Mouse (Mus musculus): ENCODE measurements at regions not wholly inside any gene's neighbourhood (a gene's known extent, or its start where the extent isn't known, plus 50 kb on each side); places are given as distances from the start of the nearest gene placed in this dataset.
A peak's percentile ranks its signal among the peaks of the same experiment; 100 is the strongest.

DNA sequence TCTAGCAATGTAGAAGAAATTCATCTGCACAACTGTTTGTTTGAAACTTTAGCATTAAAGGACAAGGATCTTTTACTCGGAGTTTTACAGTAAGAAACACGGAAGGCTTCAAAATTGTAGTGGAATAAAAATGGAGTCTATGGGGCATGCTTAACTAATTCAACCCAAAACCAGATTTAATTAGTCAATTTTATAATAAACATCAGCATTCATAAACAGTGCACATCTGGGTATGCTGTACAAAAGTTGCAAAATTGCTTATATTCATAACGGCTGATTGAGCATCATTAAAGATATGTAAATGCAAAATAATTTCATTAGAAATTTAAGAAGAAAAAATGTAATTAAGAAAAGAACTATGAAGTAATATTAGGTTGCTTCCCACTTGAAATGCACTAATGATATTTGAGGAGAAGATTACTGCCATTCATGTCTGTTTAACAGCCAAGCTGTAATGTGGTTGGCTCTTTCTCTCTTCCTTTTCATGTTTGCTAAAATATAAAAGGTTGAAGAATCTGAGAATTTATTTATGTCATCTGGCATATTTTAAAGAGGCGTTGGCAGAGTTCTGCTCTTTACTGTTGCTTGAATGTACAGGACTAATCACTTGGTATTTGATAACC, 1037.3 kb downstream of the Fam181b start:
- no peak for DNase-seq (ENCODE audit: inconsistent ontology term)

- DNase-seq (ENCODE audit: inconsistent ontology term), result peak; percentile 34
Observed at GRCm38 (mm10) chr7:94123781-94124180, 1044.1 kb downstream of the Fam181b start.

- DNase-seq (ENCODE audit: inconsistent ontology term), result peak; percentile 86
Observed at GRCm38 (mm10) chr7:94154221-94154620, 1074.6 kb downstream of the Fam181b start.

DNA sequence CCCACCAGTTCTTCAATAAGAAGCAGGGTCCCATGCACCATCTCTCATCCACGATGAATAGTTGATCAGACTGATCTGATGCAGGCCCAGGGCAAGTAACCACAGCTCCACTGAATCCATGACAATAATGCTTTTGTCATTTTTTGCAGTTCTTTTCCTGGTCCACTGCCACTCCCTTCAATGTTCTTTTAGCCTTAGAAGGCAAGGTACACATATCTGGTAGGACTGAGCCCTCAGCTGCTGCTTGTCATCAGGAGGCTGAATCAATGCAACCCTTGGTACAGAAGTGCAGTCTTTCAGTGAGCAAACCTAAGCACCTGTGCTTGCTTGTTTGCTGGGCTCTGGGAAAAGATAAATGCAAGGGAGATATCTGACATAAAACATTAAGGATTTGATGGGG, 1075.8 kb downstream of the Fam181b start:
- DNase-seq (ENCODE audit: inconsistent ontology term), result no peak

DNA sequence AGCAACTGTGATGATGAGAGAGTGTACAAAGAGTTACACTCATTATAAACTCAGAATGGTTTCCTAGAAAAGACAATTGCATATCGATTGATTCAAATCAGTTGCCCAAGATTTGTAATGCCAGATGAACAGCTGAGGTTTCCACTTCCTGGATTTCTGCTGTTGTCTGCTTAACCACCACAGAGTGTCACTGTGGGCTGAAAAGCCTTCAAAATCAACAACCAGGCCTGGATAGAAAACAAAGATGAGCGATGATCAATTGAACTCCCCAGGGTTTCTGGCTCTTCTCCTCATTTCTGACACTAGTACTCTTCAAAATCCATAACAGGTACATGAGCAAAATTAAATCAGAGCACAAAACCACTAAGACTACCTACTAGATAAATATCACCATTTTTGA, 1100.4 kb downstream of the Fam181b start:
- DNase-seq (ENCODE audit: inconsistent ontology term), result peak; percentile 16

GRCm38 (mm10) chr7:94212341-94212740, 1132.7 kb downstream of the Fam181b start:
- no peak for DNase-seq (ENCODE audit: inconsistent ontology term)

GRCm38 (mm10) chr7:94227482-94227881, 1147.8 kb downstream of the Fam181b start:
- DNase-seq (ENCODE audit: inconsistent ontology term), result no peak

DNA sequence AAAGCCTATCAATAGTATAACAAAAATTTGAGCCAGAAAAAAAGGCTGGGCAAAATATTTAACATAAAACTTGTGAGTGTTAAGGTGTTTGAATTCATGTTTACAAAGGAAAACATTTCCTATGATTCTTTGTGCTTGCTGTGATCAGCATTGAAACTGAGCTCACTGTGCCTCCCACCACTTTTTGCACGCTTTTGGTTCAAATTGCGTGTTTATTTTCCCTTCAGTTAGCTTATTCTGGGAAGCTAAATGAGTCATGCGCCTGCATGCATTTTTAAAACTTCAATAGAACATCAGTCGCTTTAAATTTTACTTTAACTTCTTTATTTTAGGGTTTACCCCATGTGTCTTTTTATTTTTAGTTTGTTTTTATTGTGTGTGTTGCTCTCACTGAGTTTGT, 1154.0 kb downstream of the Fam181b start:
- no peak for DNase-seq (ENCODE audit: inconsistent ontology term)

DNA sequence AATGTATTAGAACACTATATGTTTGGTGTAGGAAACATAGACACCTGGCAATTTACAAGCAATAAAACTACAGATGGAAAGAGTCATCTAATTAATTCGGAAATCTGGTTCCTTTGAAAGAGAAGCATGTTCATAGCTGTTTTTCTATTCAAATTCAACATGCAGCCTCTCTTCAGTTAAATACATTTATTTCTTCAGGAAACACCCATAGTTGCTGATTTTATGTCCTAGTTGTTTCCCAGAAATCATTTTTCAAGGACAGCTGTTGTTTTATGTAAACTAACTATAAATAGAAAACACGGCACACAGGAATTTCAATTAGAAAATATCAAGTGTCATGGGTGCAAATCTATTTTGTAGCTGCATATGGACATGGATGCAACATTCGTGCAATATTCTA, 1169.8 kb downstream of the Fam181b start:
- no peak for DNase-seq (ENCODE audit: inconsistent ontology term)

DNA sequence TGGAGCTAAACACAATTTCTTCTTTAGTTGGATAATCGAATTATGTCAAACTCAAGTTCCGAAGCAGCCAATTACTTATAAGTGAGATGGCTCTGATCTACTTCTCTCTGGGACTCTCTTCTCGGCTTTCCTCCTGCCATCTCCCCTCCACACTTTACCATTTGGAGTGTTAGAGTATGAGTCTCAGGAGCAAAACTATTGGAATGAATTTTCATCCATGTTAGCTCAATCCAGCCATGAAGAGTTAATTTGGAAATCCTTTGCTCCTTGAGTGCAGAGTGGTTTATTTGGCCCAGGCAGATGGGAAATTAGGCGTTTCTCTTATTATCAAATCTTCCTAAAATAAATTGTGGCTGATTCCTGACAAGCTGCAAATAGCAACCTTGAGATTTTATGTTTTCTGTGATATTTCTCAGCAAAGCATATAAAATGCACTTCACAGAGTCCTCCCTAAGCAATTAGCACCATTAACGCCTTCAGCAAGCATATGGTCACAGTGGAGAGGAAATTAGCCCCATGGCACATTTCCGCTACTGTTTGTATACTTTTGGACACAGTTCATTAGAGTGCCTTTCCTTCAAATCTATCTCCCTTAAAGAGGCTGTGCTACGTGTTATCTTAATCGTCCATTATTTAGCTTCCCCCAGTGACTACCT, 1189.1 kb downstream of the Fam181b start:
- no peak for DNase-seq (ENCODE audit: inconsistent ontology term)

GRCm38 (mm10) chr7:94281529-94281928, 1201.9 kb downstream of the Fam181b start:
- DNase-seq (ENCODE audit: inconsistent ontology term), result no peak

GRCm38 (mm10) chr7:94282010-94282409, 1202.3 kb downstream of the Fam181b start:
- DNase-seq (ENCODE audit: inconsistent ontology term), result no peak

- DNase-seq (ENCODE audit: inconsistent ontology term), result peak; percentile 21
Observed at GRCm38 (mm10) chr7:94283031-94283609, 1203.5 kb downstream of the Fam181b start.

- no peak for DNase-seq (ENCODE audit: inconsistent ontology term)
Observed at GRCm38 (mm10) chr7:94305602-94306001, 1225.9 kb downstream of the Fam181b start.

DNA sequence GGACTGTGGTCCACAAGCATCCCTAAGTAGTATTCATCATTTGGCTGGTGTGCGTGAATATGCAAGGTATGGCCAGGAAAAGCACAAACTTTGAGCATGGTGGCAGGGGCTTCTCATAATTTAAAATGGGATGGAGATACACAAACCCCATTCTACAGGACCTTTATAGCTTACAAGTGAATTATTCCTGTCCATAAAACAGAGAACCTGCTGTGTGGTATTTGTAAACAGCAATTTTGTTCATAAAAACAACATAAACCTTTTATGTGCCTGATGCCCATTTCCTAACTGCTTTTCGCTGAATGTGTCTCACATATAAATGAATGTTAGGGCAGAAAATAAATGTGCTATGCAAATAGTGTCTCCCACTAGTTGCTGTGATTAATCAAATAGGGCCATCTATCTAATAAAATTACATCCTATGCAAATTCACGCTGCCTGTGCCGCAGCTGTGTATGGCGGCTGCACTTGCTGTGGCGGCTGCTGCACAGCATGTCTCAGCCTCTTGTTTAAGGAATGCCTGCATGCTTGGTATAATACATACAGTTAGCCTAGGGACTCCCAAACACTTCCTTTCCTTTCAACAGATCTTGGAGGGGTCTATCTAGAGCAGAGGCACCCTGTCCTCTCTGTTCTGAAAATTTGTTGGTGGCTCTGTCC, 1235.4 kb downstream of the Fam181b start:
- DNase-seq (ENCODE audit: inconsistent ontology term), result no peak

- no peak for DNase-seq (ENCODE audit: inconsistent ontology term)
Observed at GRCm38 (mm10) chr7:94332601-94333000, 1252.9 kb downstream of the Fam181b start.

Measured in Muller cell, postnatal 12 days (primary cell).